8 mouse cellular contexts compared by ENCODE assay signal in genomic region chr9:94669791-94670577, GRCm38 (mm10). TPM values are rescaled to one million over a fixed set of nuclear protein-coding genes. Genes with fewer than 3 reads are reported as not detected.
DNase-seq lines count a peak whose midpoint lies in the region; ATAC-seq and TF ChIP-seq lines count a peak whose summit lies in the region.

Gene Slc9a9 (plus strand): TSS chr9:94669909.

- WGBS in forebrain, embryonic 16.5 days: 2% methylated on average over 23 of the region's 23 CpGs
- WGBS in hindbrain, embryonic 11.5 days: 3% methylated on average over 23 of the region's 23 CpGs

- 0 out of 2 replicates have a peak within 1 kb of the TSS, but pooled peaks have one; percentile 4 for H3K27ac ChIP-seq in forebrain, embryonic 16.5 days (ENCODE audit: low read length)
- H3K27ac ChIP-seq in hindbrain, embryonic 11.5 days (ENCODE audit: low read depth, low read length): 0 out of 2 replicates have a peak within 1 kb of the TSS, but pooled peaks have one; percentile 11

- peak within 1 kb of the TSS; percentile 81 for H3K4me2 ChIP-seq in forebrain, embryonic 16.5 days (ENCODE audit: low read length)
- peak within 1 kb of the TSS; percentile 66 for H3K4me2 ChIP-seq in hindbrain, embryonic 11.5 days (replicated peaks; ENCODE audit: low read depth, low read length)

- peak within 1 kb of the TSS; percentile 52 for H3K4me3 ChIP-seq in forebrain, embryonic 16.5 days (replicated peaks; ENCODE audit: low read length)
- peak within 1 kb of the TSS; percentile 34 for H3K4me3 ChIP-seq in hindbrain, embryonic 11.5 days (ENCODE audit: low read depth, low read length)

- H3K9ac ChIP-seq in forebrain, embryonic 16.5 days (replicated peaks; ENCODE audit: low read depth, low read length): peak within 1 kb of the TSS; percentile 45
- peak within 1 kb of the TSS; percentile 40 for H3K9ac ChIP-seq in hindbrain, embryonic 11.5 days (ENCODE audit: low read depth, low read length)

- POLR2A ChIA-PET in Patski (lab: Charles Lee): interaction anchor here (0.6 to 0.7 kb wide), 2 partner anchors 62 to 132 kb away, joined by 3 read pairs; partner anchors contain the start of gene 1190002N15Rik

- H3K9me3 ChIP-seq in forebrain, embryonic 16.5 days (ENCODE audit: control insufficient read depth, low read length): no peaks in the 10 kb centered on the region
- no peaks in the 10 kb centered on the region for H3K9me3 ChIP-seq in hindbrain, embryonic 11.5 days (ENCODE audit: control insufficient read depth, low read length)

- DNase-seq in Patski (ENCODE audit: low read depth, low spot score): no peak
- DNase-seq in cerebellum, adult 18-20 months: peak; percentile 52 to 53
- peak; percentile 64 for DNase-seq in hindbrain, embryonic 11.5 days (ENCODE audit: low spot score)
- peak; percentile 29 for DNase-seq in left cerebral cortex, adult 11 months (ENCODE audit: low spot score)
- DNase-seq in lung, postnatal 25 days (ENCODE audit: low spot score): peak; percentile 23
- DNase-seq in right cerebral cortex, adult 18-20 months: peak; percentile 72
- no peak for DNase-seq in urinary bladder, postnatal 10 days (ENCODE audit: low spot score)

- ATAC-seq in Patski: peak; percentile 52
- peak; percentile 94 for ATAC-seq in forebrain, embryonic 16.5 days
- ATAC-seq in hindbrain, embryonic 11.5 days (ENCODE audit: low FRiP score): peak; percentile 94

- in situ Hi-C loops in Patski (cut with MboI; ENCODE audit: low pct_unique_long_range_greater_than_20kb): no loop called here

- CTCF ChIA-PET in Patski (lab: Charles Lee): interaction anchor here (0.9 kb wide), 1 partner anchor 9 kb away, joined by 4 read pairs; no protein-coding TSS in a partner anchor

- peaks cover 6% of the 10 kb centered on the region for H3K4me1 ChIP-seq in forebrain, embryonic 16.5 days (replicated peaks; ENCODE audit: control insufficient read depth, insufficient read depth, low read length)
- no peaks in the 10 kb centered on the region for H3K4me1 ChIP-seq in hindbrain, embryonic 11.5 days (replicated peaks; ENCODE audit: control insufficient read depth, insufficient read depth, low read length)

- H3K27me3 ChIP-seq in Patski: no peaks in the 10 kb centered on the region
- no peaks in the 10 kb centered on the region for H3K27me3 ChIP-seq in forebrain, embryonic 16.5 days (replicated peaks; ENCODE audit: control insufficient read depth, insufficient read depth, low read length)
- H3K27me3 ChIP-seq in hindbrain, embryonic 11.5 days (ENCODE audit: control insufficient read depth, insufficient read depth, low read length): no peaks in the 10 kb centered on the region

- H3K36me3 ChIP-seq in forebrain, embryonic 16.5 days (ENCODE audit: control insufficient read depth, insufficient read depth): no peaks in the 10 kb centered on the region
- no peaks in the 10 kb centered on the region for H3K36me3 ChIP-seq in hindbrain, embryonic 11.5 days (ENCODE audit: control insufficient read depth, insufficient read depth, low read length)

- peak; percentile 24 for TF ChIP-seq CTCF in Patski (IDR thresholded peaks at IDR 0.05)

RNA-seq across cellular contexts. Expression of gene Slc9a9, which starts in this region (rescaled TPM):
- 1.1 TPM for polyA plus RNA-seq in Patski (2021)
- polyA plus RNA-seq in forebrain, embryonic 16.5 days (2015; fragmentation: Nextera tagmentation; extraction: Ambion mirVana): 3.7 TPM in 2 replicates
- 3.5 and 3.8 TPM in 2 replicates for polyA plus RNA-seq in hindbrain, embryonic 11.5 days (2014; fragmentation: Nextera tagmentation; extraction: Ambion mirVana)

Comparison
In these comparisons a context has a peak if more than half of its experiments do, and no peak if none do; other contexts are left out.
1. DNase-seq: peak in cerebellum, adult 18-20 months (2 of 2), hindbrain, embryonic 11.5 days (single experiment), left cerebral cortex, adult 11 months (single experiment), lung, postnatal 25 days (single experiment) and right cerebral cortex, adult 18-20 months (single experiment); none in Patski (single experiment) and urinary bladder, postnatal 10 days (single experiment).
2. Peak in every context shown above with its lines, with median percentiles within 50 percentile points of each other: ATAC-seq.